Mouse (Mus musculus): Measurements from ENCODE around the gene Alpi. TPM values are rescaled to one million over a fixed set of nuclear protein-coding genes. Genes with fewer than 3 reads are reported as not detected.
A peak's percentile ranks its signal among the peaks of the same experiment; 100 is the strongest.

Alpi gene
- total RNA-seq (2021) = not detected
- long read RNA-seq, experiment 1 = 0 reads
- long read RNA-seq, experiment 2 = 0 reads

DNA sequence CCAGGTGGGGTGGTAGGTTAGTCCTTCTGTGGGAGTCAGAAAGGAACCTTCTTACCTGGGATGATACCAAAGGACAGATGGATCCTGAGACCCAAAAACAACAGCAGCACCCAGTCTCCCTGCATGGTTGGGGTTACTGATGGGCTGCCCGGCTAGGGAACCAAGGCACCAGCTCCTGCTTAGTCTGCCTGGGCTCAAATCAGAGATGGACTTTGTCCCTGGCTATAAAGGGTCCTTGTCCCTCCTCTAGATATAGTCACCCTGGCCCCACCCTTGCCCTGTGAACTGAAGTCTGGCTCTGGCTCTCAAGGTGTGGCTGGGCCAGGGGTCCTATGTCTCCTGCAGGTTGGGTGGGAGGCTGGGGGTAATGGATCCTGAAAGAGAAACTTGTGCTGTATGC lies at the start of gene Alpi:
Alpi (minus strand) TSS at position 196 of the 400 bp plus-strand sequence.
- intact Hi-C loops (cut with DNase I) = no loop called here
- DNase-seq = no peak

DNA sequence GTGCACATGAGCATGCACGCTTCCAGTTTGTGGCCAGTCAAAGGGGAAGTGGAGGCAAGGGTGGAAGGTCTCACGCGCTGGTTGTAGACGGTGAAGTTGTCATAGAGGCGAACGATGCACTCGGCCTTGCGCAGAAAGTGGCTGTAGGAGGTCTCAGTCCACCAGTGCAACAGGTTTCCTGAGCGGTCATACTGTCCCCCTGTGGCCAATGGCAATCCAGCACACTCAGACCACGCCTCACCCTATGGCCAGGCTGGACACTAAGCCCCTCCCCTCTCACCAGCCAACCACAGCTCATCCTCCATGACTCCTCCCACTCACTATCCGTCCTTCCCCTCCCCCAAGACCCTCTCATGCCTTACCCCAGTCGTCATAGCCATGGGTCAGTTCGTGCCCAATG lies 48.0 kb upstream of the Alpi start:
- DNase-seq = no peak
- intact Hi-C loops (cut with DNase I) = no loop called here

DNA sequence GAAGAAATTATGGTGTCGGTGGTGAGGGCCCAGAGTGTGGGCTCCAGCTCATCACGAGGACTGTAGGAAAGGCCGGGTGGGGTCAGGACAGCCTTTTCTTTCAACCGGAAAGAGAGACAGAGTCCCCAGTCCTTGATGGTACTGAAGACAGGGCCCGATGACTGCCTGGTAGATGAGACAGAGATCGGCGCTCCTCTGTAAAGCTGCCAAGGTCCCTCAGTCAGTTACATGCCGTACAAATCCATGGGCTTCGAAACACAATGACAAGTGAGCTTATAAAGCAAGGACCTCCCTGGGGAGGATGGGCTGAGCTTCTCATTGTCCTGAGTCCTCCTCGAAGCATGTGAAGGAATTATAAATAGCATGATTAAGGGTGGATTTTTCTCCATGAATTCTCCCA lies 41.7 kb upstream of the Alpi start:
- intact Hi-C loops (cut with DNase I) = no loop called here

DNA sequence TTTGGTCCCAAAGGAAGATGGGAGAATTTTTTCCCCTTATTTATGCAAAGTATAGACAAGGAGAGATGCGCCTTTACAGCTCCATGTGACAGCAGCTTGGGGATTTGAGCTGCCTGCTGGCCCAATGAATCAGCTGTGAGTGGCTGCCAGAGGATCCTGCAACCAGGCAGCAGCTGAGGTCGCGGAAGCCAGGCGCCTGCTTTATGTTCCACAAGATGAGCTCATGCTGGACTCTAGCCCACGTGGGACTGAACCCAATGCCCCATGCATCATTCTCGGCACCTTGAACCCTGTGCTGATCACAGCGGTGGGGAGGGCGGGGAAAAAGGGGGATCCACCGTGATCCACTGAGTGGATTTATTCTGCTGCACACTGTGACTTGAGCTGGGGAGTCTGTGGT lies 41.0 kb upstream of the Alpi start:
- intact Hi-C loops (cut with DNase I) = no loop called here
- peak in 1 of 2 experiments; percentile 29 for DNase-seq

More for the DNA sequence above, 41.7 kb upstream of the Alpi start:
- DNase-seq = no peak

DNA sequence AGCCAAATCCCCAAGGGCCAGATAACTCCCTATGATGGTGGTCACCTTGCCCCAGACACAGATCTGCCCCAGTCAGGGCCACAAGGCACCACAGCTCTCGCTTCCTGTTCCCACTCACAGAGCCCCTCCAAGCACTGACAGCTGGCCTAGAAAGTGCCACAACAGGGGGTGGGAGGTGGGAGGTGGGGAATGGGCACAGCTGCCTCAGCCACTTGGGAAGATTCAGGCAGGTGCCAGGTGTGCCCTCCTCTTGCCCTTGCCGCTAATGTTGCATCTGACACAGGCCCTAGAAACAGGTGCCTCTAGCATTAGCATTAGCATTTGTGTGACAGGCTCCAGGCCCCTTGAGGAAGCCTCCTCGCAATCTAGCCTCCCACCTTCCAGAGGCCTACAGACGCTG lies 40.1 kb upstream of the Alpi start:
- no peak for DNase-seq
- intact Hi-C loops (cut with DNase I) = no loop called here

DNA sequence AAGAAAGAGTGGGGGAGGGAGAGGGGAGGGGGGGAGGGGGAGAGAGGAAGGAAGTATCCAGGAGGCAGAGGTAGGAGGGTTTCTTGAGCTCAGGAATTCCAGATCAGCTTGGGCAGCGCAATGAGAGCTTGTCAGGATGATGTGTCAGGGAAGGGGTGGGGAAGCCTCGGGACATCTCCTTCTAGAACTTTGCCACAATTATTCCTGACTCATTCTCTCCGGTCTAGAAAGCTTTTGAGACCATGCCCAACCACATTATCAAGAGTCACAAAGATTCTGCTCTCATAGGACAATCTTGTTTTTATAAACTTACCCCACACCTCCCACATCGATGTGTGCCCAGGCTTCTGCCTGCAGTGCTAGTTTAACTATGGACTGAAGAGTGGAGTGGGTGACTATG lies 30.4 kb upstream of the Alpi start:
- intact Hi-C loops (cut with DNase I) = no loop called here
- no peak for DNase-seq

DNA sequence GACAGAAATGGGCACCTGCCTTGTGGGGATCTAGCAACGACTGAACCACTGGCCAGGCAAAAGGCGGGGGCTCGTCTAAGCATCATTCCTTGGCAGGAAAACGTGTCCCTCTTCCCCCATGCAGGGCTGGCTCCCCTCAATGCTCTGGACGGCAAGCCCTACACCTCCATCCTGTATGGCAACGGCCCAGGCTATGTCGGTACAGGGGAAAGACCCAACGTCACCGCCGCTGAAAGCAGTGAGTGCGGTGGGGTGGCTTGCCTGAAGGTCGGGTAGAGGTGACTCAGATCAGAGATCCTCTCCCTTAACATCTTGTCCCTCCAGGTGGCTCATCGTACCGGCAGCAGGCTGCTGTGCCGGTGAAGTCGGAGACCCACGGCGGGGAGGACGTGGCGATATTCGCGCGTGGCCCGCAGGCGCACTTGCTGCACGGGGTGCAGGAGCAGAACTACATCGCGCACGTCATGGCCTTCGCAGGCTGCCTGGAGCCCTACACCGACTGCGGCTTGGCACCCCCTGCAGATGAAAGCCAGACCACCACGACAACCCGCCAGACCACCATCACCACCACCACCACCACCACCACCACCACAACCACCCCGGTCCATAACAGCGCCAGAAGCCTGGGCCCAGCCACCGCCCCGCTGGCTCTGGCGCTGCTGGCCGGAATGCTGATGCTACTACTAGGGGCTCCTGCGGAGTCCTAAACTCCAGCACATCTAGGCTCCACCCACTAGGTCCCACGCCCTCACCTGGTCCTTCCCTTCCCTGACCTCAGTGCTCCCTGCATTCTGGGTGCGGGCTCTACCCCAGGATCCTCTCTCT lies 26.0 kb upstream of the Alpi start:
- intact Hi-C loops (cut with DNase I) = no loop called here
- no peak for DNase-seq

DNA sequence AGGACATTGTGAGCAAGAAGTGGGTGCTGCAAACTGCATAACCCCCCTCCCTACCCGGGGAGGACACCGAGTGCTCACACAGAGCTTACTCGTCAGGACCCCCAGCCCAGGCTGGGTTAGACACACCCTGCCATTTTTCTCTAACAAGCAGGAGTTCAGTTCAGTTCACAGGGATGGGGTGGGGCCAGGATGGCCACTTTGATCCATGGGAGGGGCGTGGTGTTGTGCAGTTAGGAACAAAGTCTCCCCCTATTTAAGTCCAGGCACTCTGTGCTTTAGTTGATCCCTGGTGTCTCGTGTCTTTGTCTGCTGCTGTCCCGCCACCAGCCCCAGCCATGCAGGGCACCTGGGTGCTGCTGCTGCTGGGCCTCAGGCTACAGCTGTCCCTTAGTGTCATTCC lies 23.3 kb upstream of the Alpi start, which contains the start of gene Akp3:
Akp3 (plus strand) TSS at position 301 of the 400 bp plus-strand sequence.
- intact Hi-C loops (cut with DNase I) = no loop called here
- DNase-seq = no peak

DNA sequence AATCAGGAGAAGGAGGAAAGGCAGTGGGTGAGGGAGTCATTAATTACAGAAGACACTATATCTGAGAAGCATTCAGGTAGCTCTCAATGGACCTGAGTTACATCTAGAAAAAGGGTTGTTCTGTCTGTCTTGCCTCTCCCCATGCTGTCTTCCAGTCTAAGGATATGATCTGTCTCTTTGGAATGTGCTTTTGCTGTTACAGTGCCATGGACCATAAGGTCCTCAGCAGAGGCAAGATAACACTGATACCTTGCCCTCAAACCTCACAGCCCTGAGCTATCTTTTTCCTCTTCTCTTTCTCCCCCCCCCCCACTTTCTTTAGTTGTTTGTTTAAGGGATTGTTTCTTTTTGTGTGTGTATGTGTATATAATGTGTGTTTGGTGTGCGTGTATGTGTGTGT lies 13.4 kb upstream of the Alpi start:
- intact Hi-C loops (cut with DNase I) = no loop called here
- DNase-seq = no peak

DNA sequence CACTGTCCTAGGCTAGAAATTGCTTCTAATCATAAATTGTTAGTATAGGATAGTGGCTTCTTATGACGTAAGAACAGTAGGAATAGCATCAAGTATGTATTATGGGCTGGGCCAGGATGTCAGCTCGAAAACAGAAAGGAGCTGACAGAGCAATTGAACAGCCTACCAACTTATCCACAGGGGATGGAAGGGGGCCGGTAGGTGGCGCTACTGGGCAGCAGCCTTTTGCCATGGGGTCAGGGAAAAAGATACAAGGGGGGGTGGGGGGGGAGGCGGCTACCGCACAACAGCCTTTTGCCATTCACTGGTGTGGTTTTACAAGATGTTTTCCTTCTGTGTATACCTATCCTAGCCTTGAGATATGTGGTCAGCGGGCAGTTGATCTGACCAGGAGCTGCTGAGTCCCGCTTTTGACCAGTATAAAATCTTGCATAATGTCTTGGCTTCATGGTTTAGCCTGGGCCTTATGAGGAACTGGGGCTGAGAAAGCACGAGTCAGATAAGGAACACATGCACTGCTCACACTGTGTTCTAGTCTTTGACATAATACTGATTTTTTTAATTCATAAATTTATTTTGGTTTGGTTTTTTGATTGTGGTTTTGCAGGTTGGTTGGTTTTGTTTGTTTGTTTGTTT lies 10.4 kb upstream of the Alpi start:
- intact Hi-C loops (cut with DNase I) = no loop called here
- peak; percentile 18 to 44 for DNase-seq

DNA sequence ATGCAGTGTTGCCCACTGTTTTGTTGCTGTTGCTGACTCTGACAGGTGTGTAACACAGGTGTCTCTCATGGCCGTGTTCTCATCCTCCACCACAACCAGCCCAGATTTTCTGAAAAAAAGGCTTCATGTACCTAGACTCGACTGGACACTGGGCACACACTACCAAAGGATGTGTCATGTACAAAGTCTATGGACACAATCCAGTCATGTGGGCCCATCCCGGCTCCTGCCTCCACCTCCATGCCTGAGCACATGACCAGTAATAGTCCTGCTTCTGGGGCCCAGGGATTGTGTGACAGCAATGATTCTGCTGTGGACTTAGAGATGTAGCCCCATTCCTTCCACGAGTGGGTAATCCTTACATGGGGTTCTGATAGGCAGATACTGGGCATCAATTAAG lies 7.2 kb upstream of the Alpi start:
- intact Hi-C loops (cut with DNase I) = no loop called here
- DNase-seq = no peak

DNA sequence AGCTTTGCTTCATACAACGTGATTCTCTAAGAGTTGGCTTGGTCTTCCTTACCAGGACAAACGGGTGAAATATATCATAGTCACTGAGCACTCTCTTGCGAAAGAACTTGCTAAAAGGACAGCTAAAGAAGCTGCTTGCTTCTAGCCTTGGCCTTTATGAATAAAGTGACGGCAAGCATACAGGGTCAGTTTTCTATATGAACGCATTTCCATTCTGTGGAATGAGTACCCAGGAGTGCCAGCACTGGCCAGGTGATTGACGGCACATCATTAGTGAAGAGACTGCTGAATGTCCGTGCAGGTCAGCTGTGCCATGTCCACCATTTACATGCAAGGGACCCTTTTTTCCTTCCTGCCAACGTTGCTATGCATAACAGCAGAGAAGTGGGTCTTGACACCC lies 5.1 kb upstream of the Alpi start:
- no peak for DNase-seq
- intact Hi-C loops (cut with DNase I) = no loop called here

DNA sequence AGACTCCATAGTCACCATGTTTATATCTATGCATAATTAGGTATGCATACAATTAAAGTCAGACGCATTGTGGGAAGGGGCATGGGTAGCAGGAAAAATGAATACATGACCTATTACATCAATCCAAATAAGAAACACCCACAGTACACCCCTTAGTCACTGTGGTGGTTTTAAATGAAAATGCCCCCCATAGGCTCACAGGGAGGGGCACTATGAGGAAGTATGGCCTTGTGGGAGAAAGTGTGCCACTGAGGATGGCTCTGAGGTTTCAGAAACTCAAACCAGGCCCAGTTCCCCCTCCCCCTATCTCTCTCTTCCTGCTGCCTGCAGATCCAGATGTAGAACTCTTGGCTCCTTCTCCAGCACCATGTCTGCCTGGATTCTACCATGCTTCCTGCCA lies 2.5 kb upstream of the Alpi start:
- no peak for DNase-seq

DNA sequence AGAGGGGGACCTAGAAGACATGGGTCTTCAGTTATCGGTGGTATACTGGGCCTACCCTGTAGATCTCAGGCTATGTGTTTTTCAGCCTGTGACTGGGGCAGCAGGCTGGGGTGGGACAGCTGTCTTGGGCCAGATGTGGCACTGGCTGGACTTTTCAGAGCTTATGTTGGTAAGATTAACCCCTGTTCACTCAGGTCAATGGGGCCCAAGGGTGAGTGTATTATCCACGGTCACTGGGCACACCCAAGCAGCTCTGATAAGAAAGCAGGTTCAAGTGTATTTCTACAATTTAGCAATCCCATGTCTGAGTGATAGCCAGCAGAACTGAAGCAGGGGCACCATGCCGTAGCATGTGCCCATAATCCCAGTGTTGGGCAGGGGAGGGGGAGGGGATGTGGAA lies 708 bp upstream of the Alpi start:
- no peak for DNase-seq
- intact Hi-C loops (cut with DNase I) = no loop called here

More for the DNA sequence above, 2.5 kb upstream of the Alpi start:
- intact Hi-C loops (cut with DNase I) = no loop called here

DNA sequence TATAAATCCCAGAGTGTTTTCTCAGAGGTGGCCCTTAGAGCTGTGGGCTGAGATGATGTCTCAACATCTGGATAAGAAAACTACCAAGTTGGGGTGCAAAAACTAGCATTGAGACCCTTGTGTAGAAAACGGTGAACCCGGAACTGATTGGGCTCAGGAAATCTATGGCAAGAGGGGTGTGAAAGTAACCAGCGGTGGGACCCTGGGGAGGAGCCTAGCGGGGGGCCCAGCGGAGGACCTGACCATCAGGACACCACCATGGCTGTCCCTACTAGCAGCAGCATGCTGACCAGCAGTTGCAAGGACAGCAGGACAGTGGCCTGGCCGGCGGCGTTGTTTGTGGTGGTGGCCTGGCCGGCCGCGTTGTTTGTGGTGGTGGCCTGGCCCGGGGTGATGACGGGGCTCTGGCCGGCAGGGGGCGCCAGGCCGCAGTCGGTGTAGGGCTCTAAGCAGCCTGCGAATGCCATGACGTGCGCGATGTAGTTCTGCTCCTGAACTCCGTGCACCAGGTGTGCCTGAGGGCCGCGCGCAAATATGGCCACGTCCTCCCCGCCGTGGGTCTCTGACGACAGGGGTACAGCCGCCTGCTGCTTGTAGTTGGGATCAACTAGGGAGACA lies 2.9 kb downstream of the Alpi start:
- DNase-seq = peak; percentile 72 to 78
- intact Hi-C loops (cut with DNase I) = loop anchor here (1.0 kb wide), 1 partner anchor 89 kb away; no protein-coding TSS in a partner anchor

DNA sequence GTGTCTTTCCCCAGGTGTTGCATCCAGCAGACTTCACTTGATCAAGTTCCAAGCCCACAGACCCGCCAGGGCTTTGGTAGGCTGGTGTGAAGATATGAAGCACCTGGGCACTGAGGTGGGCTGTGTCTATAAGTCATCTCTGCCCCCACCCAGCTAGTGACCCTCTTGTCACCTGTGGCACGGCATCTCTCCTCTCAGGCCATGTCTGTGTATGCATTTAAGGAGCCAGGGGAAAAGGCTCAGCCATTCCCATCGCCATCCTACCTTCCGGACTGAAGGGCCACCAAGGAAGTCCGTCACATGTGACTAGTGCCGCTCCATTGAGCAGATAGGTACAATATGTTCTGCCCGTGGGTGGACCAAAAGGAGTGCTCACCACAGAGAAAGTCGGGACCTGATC lies 5.8 kb downstream of the Alpi start:
- no peak for DNase-seq
- intact Hi-C loops (cut with DNase I) = no loop called here

DNA sequence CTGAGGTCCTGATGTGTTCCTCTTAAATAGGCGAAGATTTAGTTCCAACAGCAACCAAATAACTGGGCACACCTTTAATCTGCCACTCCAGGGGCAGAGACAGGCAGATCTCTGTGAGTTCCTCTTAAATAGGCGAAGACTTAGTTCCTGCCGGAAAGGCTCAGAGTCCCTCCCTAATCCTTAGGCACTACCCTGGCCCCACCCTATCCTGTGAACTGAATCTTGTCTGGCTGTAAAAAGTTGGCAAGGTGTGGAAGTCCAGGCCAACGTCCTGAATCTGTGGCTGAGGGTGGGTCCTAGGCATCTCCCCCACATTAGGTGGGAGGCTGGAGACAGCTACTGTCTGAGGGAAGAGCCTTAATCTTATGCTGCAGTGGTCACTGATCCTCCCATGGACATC lies 11.6 kb downstream of the Alpi start, which contains the start of gene Alppl2:
Alppl2 (minus strand) TSS at position 101 of the 400 bp plus-strand sequence.
- intact Hi-C loops (cut with DNase I) = no loop called here
- no peak for DNase-seq

DNA sequence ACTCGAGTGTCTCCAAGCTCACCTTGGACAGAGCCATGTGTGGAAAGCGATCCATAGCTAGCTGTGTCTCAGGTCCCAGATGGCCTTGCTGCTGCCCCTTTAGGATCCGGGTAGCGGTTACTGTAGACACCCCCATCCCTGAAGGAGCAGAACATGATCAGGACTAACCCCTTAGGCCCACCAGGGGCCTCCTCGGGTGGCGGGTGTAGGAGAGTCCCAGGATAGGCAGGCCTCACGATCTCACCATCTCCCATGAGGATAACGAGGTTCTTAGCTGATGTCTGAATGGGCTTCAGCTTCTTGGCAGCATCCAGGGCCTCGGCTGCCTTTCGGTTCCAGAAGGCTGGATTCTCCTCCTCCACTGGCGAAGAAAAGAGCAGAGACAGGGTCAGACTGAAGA lies 12.2 kb downstream of the Alpi start:
- DNase-seq = no peak
- intact Hi-C loops (cut with DNase I) = no loop called here

DNA sequence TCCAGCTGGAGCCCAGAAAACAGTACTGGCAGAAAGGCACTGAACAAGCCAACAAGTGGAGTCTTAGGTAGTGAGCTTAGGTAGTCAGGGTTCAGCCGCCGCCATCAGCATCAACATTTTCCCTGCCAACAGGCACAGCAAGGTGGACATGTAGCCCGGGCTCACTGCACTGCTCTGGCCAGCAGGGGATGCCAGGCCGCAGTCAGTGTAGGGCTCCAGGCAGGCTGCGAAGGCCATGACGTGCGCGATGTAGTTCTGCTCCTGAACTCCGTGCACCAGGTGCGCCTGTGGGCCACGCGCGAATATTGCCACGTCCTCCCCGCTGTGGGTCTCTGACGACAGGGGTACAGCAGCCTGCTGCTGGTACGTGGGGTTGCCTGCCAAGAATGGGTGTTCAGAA lies 14.4 kb downstream of the Alpi start:
- intact Hi-C loops (cut with DNase I) = no loop called here
- no peak for DNase-seq

DNA sequence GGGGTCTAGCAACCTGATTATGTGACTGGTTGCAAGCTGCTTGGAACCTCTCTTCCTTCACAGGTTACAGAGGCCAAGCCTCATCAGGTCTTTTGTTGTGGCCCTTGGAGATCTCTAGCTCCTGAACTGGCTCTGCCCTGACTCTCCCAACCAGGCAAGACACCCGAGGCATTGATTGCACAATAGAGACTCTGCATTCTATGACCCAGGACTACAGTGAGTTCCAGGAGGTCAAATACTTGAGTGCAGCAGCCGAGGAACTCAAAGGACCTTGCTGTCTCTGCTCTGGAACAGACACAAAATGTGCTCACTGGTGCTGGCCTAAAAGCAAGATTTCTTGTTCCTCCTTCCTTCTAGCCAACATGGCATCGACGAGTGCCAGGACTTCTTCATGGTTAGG lies 15.2 kb downstream of the Alpi start:
- intact Hi-C loops (cut with DNase I) = no loop called here
- DNase-seq = no peak

DNA sequence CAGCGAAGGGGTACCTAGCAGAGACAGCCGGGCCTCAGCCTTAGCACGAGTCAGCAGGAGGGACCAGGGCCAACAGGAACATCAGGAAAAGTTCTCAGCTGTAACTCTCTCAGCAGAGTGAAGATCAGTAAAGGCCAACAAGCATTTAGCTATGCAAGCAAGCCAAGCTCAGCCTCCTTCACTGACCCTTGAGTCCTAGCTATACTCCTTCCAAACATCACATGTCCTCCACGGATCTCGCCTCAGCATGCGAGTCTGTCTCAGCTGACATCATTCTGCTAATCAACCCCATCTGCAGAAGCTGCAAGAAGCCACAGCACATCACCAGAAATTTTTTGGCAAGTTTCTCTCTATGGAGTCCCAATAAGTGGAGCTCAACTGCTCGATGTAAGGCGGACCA lies 27.6 kb downstream of the Alpi start:
- DNase-seq = no peak
- intact Hi-C loops (cut with DNase I) = no loop called here

DNA sequence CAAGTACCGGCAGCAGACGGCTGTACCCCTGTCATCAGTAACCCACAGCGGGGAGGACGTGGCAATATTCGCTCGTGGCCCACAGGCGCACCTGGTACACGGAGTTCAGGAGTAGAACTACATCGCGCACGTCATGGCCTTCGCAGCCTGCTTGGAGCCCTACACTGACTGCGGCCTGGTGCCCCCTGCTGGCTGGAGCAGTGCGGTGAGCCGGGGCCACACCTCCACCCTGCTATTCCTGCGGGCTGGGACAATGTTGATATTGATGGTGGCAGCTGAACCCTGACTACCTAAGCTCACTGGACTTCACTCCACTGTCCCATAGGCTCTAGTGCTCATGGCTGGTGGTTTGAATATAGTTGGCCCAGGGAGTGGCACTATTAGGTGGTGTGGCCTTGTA lies 30.7 kb downstream of the Alpi start:
- DNase-seq = peak; percentile 15 to 24
- intact Hi-C loops (cut with DNase I) = no loop called here

All from heart, postnatal 14 days (tissue).